In genomic region chr15:77793554-77793953, GRCm38 (mm10) we compare ENCODE assay signal across 14 mouse cellular contexts. TPM values are rescaled to one million over a fixed set of nuclear protein-coding genes. Genes with fewer than 3 reads are reported as not detected.
DNase-seq lines count a peak whose midpoint lies in the region; ATAC-seq and TF ChIP-seq lines count a peak whose summit lies in the region.
"Had no signal": no experiment of that assay in that cellular context is flagged by ENCODE, and none has a peak within 500 bp of the region (broad histone marks: within the 10 kb centered on the region; RNA-seq: fewer than 3 reads in every experiment).

No protein-coding gene starts in this region.

- H3K36me3 ChIP-seq in hindbrain, embryonic 13.5 days, result peaks cover 61% of the 10 kb centered on the region
- peaks cover 93% of the 10 kb centered on the region for H3K36me3 ChIP-seq in hindbrain, embryonic 10.5 days
- H3K36me3 ChIP-seq in limb, embryonic 14.5 days (ENCODE audit: control insufficient read depth, insufficient read depth, low read length), result peaks cover 75% of the 10 kb centered on the region
- peaks cover 56% of the 10 kb centered on the region for H3K36me3 ChIP-seq in liver, embryonic 11.5 days (ENCODE audit: control insufficient read depth, insufficient read depth, low read length)
- H3K36me3 ChIP-seq in thymus, adult 2 months (ENCODE audit: control insufficient read depth, insufficient read depth, low read length), result peaks cover 62% of the 10 kb centered on the region

- no peaks in the 10 kb centered on the region for H3K27me3 ChIP-seq in hindbrain, embryonic 13.5 days
- no peaks in the 10 kb centered on the region for H3K27me3 ChIP-seq in hindbrain, embryonic 10.5 days (ENCODE audit: insufficient read depth, poor library complexity, severe bottlenecking)
- H3K27me3 ChIP-seq in limb, embryonic 14.5 days (ENCODE audit: control insufficient read depth, insufficient read depth, low read length), result no peaks in the 10 kb centered on the region
- no peaks in the 10 kb centered on the region for H3K27me3 ChIP-seq in liver, embryonic 11.5 days (replicated peaks; ENCODE audit: control insufficient read depth, insufficient read depth, low read length)
- H3K27me3 ChIP-seq in thymus, adult 2 months (ENCODE audit: control insufficient read depth, insufficient read depth, low read length), result no peaks in the 10 kb centered on the region

- peaks cover 12% of the 10 kb centered on the region for H3K4me1 ChIP-seq in hindbrain, embryonic 13.5 days (replicated peaks)
- H3K4me1 ChIP-seq in hindbrain, embryonic 10.5 days (replicated peaks), result peaks cover 16% of the 10 kb centered on the region
- peaks cover 19% of the 10 kb centered on the region for H3K4me1 ChIP-seq in limb, embryonic 14.5 days (ENCODE audit: control insufficient read depth, insufficient read depth, low read length)
- peaks cover 10% of the 10 kb centered on the region for H3K4me1 ChIP-seq in liver, embryonic 11.5 days (replicated peaks; ENCODE audit: control insufficient read depth, insufficient read depth, low read length)
- peaks cover 32% of the 10 kb centered on the region for H3K4me1 ChIP-seq in thymus, adult 2 months (replicated peaks; ENCODE audit: control insufficient read depth, insufficient read depth, low read length)

- H3K9me3 ChIP-seq in hindbrain, embryonic 13.5 days, result no peaks in the 10 kb centered on the region
- no peaks in the 10 kb centered on the region for H3K9me3 ChIP-seq in hindbrain, embryonic 10.5 days
- H3K9me3 ChIP-seq in limb, embryonic 14.5 days (ENCODE audit: control insufficient read depth, low read length), result no peaks in the 10 kb centered on the region
- no peaks in the 10 kb centered on the region for H3K9me3 ChIP-seq in liver, embryonic 11.5 days (ENCODE audit: control insufficient read depth, low read length)
- H3K9me3 ChIP-seq: forebrain, embryonic 10.5 days had no signal

- ATAC-seq in hindbrain, embryonic 13.5 days (ENCODE audit: low FRiP score), result no peak
- no peak for ATAC-seq in limb, embryonic 14.5 days (ENCODE audit: low FRiP score, low read depth)
- no peak for ATAC-seq in liver, embryonic 11.5 days (replicated peaks; ENCODE audit: low FRiP score)

- no peak overlapping the region for H3K4me3 ChIP-seq in hindbrain, embryonic 13.5 days
- no peak overlapping the region for H3K4me3 ChIP-seq in hindbrain, embryonic 10.5 days
- H3K4me3 ChIP-seq in limb, embryonic 14.5 days (replicated peaks; ENCODE audit: low read length), result no peak overlapping the region
- no peak overlapping the region for H3K4me3 ChIP-seq in liver, embryonic 11.5 days (ENCODE audit: low read depth, low read length)
- no peak overlapping the region for H3K4me3 ChIP-seq in thymus, adult 2 months (ENCODE audit: control insufficient read depth, insufficient read depth, low read length)
- H3K4me3 ChIP-seq: forebrain, embryonic 10.5 days had no signal

- TF ChIP-seq POLR2A in limb, embryonic 14.5 days (IDR thresholded peaks at IDR 0.05; ENCODE audit: borderline replicate concordance, extremely low read depth, insufficient read depth, insufficient read length), result no peak
- no peak for TF ChIP-seq POLR2A in thymus, adult 2 months (IDR thresholded peaks at IDR 0.05; ENCODE audit: control insufficient read depth, extremely low read depth, insufficient read depth, low read length, poor library complexity)

- H3K4me2 ChIP-seq in hindbrain, embryonic 13.5 days, result no peak overlapping the region
- H3K4me2 ChIP-seq in limb, embryonic 14.5 days (replicated peaks; ENCODE audit: low read depth, low read length, severe bottlenecking), result no peak overlapping the region
- no peak overlapping the region for H3K4me2 ChIP-seq in liver, embryonic 11.5 days

- WGBS in hindbrain, embryonic 13.5 days, result 92% methylated on average over 7 of the region's 7 CpGs
- 93% methylated on average over 7 of the region's 7 CpGs for WGBS in hindbrain, embryonic 10.5 days
- 93% methylated on average over 7 of the region's 7 CpGs for WGBS in limb, embryonic 14.5 days
- WGBS in liver, embryonic 11.5 days, result 94% methylated on average over 7 of the region's 7 CpGs
- WGBS in thymus, adult 2 months, result 96% methylated on average over 7 of the region's 7 CpGs

- H3K27ac ChIP-seq in hindbrain, embryonic 13.5 days, result peak overlapping the region; percentile 32; the same call in 1 of the 2 replicates
- no peak overlapping the region for H3K27ac ChIP-seq in hindbrain, embryonic 10.5 days
- H3K27ac ChIP-seq in limb, embryonic 14.5 days (replicated peaks; ENCODE audit: low read depth, low read length), result peak overlapping the region; percentile 28; the same call in 1 of the 2 replicates
- H3K27ac ChIP-seq in liver, embryonic 11.5 days (ENCODE audit: low read depth, low read length), result no peak overlapping the region
- H3K27ac ChIP-seq in thymus, adult 2 months (ENCODE audit: control insufficient read depth, insufficient read depth, low read length), result no peak overlapping the region
- H3K27ac ChIP-seq: forebrain, embryonic 10.5 days; macrophage had no signal

- no peak for TF ChIP-seq CTCF in thymus, adult 2 months (IDR thresholded peaks at IDR 0.05; ENCODE audit: borderline replicate concordance, control insufficient read depth, extremely low read depth, insufficient read depth, low read length, poor library complexity)

- DNase-seq in cerebellum, adult 11 months, result peak; percentile 50
- DNase-seq in cerebellum, adult 8-10 months, result no peak
- DNase-seq in hindbrain, embryonic 10.5 days (ENCODE audit: low spot score), result no peak
- peak; percentile 38 for DNase-seq in Muller cell, postnatal 12 days (ENCODE audit: inconsistent ontology term)
- no peak for DNase-seq in limb, embryonic 14.5 days (ENCODE audit: low spot score)
- DNase-seq in liver, embryonic 11.5 days (ENCODE audit: low spot score), result no peak
- no peak for DNase-seq in thymus, adult 2 months
- DNase-seq: heart, postnatal 10 days; kidney, adult 11 months; liver; spleen, adult 18-20 months had no signal

- no peak overlapping the region for H3K9ac ChIP-seq in hindbrain, embryonic 13.5 days
- no peak overlapping the region for H3K9ac ChIP-seq in limb, embryonic 14.5 days (ENCODE audit: low read depth, low read length, severe bottlenecking)
- no peak overlapping the region for H3K9ac ChIP-seq in liver, embryonic 11.5 days (ENCODE audit: low read depth, low read length)

RNA-seq across cellular contexts. Expression of gene Apol8, which starts 36.8 kb away (rescaled TPM):
- polyA plus RNA-seq in hindbrain, embryonic 13.5 days (2015; fragmentation: Nextera tagmentation; extraction: Ambion mirVana), result 0.06 and 0.16 TPM in 2 replicates
- 0.14 and 0.20 TPM in 2 replicates for polyA plus RNA-seq in hindbrain, embryonic 10.5 days (2016; fragmentation: Nextera tagmentation; extraction: Ambion mirVana)
- 0.14 and 0.19 TPM in 2 replicates for polyA plus RNA-seq in limb, embryonic 14.5 days (2012; rRNA removed)
- not detected in 2 replicates for polyA plus RNA-seq in limb, embryonic 14.5 days (2014; fragmentation: Nextera tagmentation; extraction: Ambion mirVana)
- polyA plus RNA-seq in liver, embryonic 11.5 days (2014; fragmentation: Nextera tagmentation; extraction: Ambion mirVana), result 2.9 and 3.2 TPM in 2 replicates
- polyA plus RNA-seq in thymus, adult 2 months (2012; rRNA removed), result 0.08 and 0.11 TPM in 2 replicates
- polyA plus RNA-seq: macrophage had no signal

RNA-seq across cellular contexts. Expression of gene Myh9, which starts 48.4 kb away (rescaled TPM):
- polyA plus RNA-seq in hindbrain, embryonic 13.5 days (2015; fragmentation: Nextera tagmentation; extraction: Ambion mirVana), result 14.5 and 14.9 TPM in 2 replicates
- polyA plus RNA-seq in hindbrain, embryonic 10.5 days (2016; fragmentation: Nextera tagmentation; extraction: Ambion mirVana), result 32.7 and 38.4 TPM in 2 replicates
- 38.7 and 46.7 TPM in 2 replicates for polyA plus RNA-seq in limb, embryonic 14.5 days (2012; rRNA removed)
- 53.2 and 54.6 TPM in 2 replicates for polyA plus RNA-seq in limb, embryonic 14.5 days (2014; fragmentation: Nextera tagmentation; extraction: Ambion mirVana)
- 49.8 and 53.0 TPM in 2 replicates for polyA plus RNA-seq in liver, embryonic 11.5 days (2014; fragmentation: Nextera tagmentation; extraction: Ambion mirVana)
- 167 and 193 TPM in 2 replicates for polyA plus RNA-seq in thymus, adult 2 months (2012; rRNA removed)

Comparison
In these comparisons a context has a peak if more than half of its experiments do, and no peak if none do; other contexts are left out.
1. DNase-seq: peak in cerebellum, adult 11 months (single experiment) and Muller cell, postnatal 12 days (single experiment); none in cerebellum, adult 8-10 months (single experiment), hindbrain, embryonic 10.5 days (single experiment), limb, embryonic 14.5 days (single experiment), liver, embryonic 11.5 days (single experiment) and thymus, adult 2 months (single experiment).
2. H3K27ac ChIP-seq: peak in hindbrain, embryonic 13.5 days (single experiment) and limb, embryonic 14.5 days (single experiment); none in hindbrain, embryonic 10.5 days (single experiment), liver, embryonic 11.5 days (single experiment) and thymus, adult 2 months (single experiment).